Mouse (Mus musculus): Measurements from ENCODE around the gene Maml2. TPM values are rescaled to one million over a fixed set of nuclear protein-coding genes. Genes with fewer than 3 reads are reported as not detected.

Maml2 gene
- 0.64 and 0.76 TPM in 2 replicates for polyA plus RNA-seq (2012; rRNA removed)

GRCm38 (mm10) chr9:13297668-13298512, at the start of gene Maml2:
Maml2 (plus strand) TSS chr9:13297957.

DNA sequence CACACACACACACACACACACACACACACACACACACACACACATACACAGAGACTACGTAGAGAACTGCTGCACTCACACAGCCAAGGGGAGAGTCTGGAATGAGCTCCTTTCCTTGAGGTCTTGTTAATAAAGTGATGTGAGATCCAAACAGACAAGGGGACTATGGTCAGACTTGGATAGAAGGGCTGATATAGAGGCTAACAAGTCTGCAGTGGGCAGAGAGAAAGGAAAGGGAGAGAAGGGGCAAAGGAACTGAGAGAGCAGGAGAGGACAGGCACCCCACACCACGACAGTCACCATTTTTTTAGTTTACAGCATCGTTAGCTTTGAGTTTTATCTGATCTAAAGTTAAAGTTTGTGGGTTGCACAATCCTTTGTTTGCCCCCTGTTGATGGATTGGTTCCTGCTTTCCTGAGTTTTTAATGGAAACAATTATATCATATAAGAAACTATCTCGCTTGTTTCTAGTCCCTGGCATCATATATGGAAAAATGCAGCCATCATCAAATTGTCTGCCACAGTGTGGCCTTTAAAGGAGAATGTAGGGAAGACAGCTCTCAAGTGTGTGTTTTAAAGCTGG, 149.0 kb downstream of the Maml2 start, which contains the start of gene Gm17571:
Gene Gm17571, minus strand, starts transcription at position 51 of the 583 bp plus-strand sequence.

DNA sequence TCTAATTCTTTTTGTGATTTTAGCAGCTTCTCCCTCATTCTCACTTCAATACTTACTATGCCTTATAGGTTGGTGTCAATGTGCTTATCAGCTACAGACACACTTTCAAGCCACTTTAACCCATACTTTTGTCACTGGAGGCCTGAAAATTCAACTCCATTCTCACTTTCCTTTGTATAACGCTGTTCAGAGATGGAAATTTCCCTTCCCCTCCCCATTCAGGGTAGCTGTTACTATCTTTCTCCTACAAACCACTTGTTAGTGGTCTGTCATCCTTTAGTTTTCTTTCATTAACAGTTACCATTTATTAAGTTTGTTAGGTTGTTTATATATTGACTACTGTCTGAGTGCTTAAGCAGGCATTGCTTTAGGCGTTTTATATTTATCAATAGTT, 450.6 kb downstream of the Maml2 start, which contains the start of gene Mtmr2:
Gene Mtmr2, plus strand, starts transcription at position 7 of the 394 bp plus-strand sequence.

Other genes starting within 250 kb of the Maml2 start
- gene Jrkl, start 52.1 kb upstream of the Maml2 start, polyA plus RNA-seq (2012; rRNA removed) = 2.1 and 2.7 TPM in 2 replicates
- gene Ccdc82, start 51.0 kb upstream of the Maml2 start, polyA plus RNA-seq (2012; rRNA removed) = 12.5 and 13.6 TPM in 2 replicates
- not detected in 2 replicates for gene Gm17571, start 148.8 kb downstream of the Maml2 start, polyA plus RNA-seq (2012; rRNA removed)

Data from liver, embryonic 14 days (tissue).